Mouse (Mus musculus) thymus, adult 18-20 months (tissue): ENCODE measurements around the gene Xpa.
"Not testable (repeated sequence)": the region's sequence is repeated elsewhere in the genome, so short reads cannot be mapped to it uniquely, and the experiment has no call there.

ENCODE experiments used
- DNase-seq, 2 experiments: peaks; one replicate each; pipeline ENCODE4 v3.0.0; 2022; ENCODE audit warnings: mixed read lengths in 2 of 2

Xpa gene

DNA sequence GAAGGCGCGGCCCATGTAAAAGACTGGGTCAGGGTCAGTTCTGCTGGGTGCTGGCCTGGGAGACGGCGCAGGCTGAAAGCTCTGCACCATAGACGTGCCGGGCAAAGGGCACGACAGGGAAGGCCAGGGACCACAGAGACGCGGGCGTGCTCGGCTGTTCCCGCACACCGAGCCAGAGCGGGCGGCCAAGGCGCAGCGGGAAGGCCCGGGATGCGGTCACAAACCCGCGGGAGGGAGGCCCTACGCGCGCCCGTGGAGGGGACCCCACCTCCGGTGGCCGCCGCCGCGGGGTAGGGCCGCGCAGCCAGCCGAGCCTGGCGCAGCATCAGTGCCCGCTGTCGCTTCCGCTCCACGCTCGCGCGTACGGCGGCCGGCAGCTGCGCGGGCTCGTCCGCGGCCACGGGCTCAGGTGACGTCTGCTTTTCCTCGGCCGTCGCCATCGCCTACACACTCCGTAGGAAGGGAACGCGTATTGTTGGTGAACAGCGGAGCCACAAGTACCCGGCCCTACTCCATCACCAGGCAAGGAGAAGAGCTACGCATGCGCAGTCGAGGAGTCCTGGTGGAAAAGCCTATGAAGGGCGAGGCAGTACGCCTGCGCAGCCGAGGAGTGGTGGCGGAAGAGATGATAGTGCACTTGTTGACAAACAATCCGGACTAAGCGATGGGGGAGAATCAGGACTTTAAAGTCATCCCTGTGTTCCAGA lies at the start of gene Xpa:
Gene Xpa, minus strand, starts transcription at position 531 of the 707 bp plus-strand sequence.
- DNase-seq: peak; percentile 90 to 94

DNA sequence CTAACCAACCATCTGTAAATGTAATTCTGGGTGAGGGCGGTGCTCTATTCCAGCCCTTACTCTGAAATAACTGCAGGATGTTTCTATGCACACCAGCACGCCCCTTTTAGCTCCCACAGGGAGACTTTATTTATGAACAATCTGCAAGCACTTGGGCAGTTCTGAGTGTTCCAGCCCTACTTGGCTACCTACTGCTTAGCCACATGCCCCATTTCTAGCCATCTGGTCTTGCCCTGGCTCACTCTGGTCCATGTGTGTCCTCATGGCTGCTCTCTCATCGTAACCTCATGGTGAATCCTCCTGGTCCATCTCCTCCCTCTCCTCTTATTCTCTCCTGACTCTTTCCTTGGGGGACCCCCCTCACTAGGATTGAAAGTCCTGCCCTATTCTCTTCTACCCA lies 39.8 kb upstream of the Xpa start:
- no peak for DNase-seq

- DNase-seq: no peak
These were observed 38.6 kb upstream of the Xpa start for GRCm38 (mm10) chr4:46234739-46235138.

- no peak for DNase-seq
These were observed 30.9 kb upstream of the Xpa start for GRCm38 (mm10) chr4:46226972-46227535.

GRCm38 (mm10) chr4:46221090-46221489 lies 25.0 kb upstream of the Xpa start:
- no peak for DNase-seq

DNA sequence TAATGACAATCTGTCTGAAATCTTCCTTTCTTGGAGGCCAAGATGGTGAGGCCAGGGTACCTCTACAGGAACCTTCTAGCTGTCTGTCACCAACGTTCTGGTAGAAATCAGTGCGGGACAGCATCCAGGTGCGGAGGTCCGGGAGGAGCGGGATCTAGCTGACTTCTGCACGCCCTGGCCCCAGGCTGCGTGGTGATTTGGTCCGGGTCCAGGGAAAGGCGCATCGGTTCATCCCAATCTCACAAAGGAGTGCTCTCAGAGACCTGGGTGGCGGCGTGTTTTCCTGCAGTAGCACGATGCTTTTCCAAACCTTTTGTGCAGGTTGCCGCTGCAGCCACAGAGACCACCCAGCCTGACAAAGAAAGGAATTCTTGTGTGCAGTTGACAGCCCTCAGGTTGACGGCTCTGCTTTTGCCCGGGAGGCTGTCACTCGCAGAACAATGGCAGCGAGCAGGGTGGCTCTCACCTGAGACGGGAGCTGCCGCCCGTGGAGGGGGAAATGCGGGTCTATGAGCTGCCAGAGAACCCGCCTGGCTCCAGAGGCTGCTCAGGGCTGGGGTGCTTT lies 6.5 kb upstream of the Xpa start:
- no peak for DNase-seq

GRCm38 (mm10) chr4:46201834-46202561 lies 5.9 kb upstream of the Xpa start:
- peak in 1 of 2 experiments; percentile 24 for DNase-seq

DNA sequence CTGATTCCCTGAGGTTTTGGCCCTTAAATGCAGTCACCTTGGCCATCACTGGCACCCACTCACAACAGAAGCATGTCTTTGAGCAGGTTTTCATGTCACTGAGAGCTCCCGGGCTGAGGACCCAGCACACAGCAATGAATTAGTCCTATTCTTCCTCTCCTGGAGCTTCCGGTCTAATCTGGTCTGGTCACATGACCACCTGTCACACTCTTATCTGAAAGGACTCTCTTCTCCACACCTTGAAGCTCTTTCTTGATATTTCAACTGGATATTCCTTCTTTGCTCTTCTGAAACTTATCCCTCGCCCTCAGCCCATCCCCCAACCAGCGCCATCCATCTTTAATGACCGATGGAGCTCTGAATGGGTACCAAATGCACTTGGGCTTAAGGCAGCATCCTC lies 2.0 kb upstream of the Xpa start:
- DNase-seq: no peak

- DNase-seq: no peak
These were observed 402 bp upstream of the Xpa start for GRCm38 (mm10) chr4:46196513-46196912.

GRCm38 (mm10) chr4:46192011-46192410 lies 4.1 kb downstream of the Xpa start:
- DNase-seq: not testable (repeated sequence)

DNA sequence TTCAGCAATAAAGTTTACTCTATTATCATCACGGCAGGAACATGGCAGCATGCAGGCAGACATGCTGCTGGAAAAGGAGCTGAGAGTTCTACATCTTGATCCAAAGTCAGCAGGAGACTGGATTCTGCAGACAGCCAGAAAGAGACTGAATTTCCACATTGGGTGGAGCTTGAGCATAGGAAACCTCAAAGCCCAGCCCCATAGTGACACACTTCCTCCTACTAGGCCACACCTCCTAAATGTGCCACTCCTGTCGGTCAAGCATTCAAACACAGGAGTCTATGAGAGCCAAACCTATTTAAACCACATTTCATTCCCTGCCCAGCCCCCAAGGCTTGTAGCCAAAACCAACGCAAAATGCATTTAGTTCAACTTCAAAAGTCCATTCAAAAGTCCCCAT lies 9.6 kb downstream of the Xpa start:
- DNase-seq: no peak

DNA sequence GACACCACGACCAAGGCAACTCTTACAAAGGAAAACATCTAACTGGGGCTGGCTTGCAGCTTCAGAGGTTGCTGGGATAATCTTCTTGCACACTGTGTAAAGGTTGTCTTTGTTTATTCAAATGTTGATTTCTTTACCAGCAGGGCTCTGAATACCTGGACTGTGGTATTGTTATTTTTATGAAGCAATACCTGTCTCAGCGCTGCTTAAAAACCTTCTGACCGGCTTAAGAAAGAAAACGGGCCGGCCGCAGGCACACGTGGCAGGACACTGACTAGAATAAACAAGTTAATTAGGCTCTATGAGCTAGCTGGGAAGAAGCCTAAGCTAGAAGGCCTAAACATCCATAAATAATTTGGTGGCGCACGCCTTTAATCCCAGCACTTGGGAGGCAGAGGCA lies 10.2 kb downstream of the Xpa start:
- no peak for DNase-seq

- no peak for DNase-seq
These were observed 10.7 kb downstream of the Xpa start for GRCm38 (mm10) chr4:46185423-46185822.

DNA sequence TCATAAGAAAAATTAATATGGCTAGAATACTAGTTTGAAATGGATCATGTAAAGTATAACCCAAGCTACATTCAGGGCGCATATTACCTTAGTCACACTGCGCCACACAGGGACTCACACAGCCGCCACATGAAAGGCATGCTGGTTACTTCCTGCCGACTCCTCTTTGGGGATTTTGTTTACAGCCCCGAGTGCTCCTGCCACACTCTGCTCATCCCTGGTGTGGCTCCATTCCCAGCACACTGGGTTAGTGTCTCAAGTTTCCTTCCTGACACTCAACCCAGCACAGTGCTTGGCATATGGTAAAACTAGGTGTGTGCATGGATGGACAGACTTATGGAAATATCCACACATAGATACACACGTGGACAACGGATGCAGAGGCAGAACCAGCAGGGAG lies 13.9 kb downstream of the Xpa start:
- DNase-seq: no peak

DNA sequence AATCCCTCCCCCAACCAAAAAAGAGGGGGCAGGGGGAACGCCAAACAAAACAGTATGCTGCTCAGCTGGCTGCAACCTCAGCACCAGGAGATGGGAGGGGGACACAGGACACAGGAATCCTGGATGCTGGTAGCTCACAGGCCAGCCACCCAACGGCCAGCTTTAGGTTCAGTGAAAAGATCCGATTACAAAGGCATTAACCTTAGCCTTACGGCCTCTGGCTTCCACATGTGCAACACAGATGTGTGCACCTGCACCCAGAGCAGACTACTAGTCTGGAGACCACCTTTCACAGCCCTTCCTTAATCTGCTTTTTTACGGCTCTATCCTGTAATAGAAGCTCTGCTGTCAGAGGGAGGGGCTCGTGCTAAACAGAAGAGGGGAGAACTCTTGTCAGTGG lies 14.9 kb downstream of the Xpa start:
- no peak for DNase-seq

DNA sequence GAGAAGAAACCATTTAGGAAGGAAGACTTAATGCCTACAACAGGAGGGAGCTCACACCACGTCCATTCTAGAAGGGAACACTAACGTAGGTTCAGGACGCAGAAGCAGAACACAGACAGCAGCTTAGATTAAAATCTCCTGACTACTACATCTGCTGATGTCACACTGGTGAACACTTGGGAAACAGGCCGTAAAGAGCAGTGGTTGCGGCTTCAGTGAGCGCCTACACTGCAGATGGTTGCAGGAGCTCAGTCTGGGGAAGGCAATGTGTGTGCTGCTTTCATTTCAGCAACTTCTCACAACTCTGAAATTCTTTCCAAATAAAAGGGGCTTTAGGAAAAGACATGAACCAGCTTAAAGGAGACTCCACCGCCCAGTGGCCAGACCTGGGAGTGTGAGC lies 18.6 kb downstream of the Xpa start:
- no peak for DNase-seq

DNA sequence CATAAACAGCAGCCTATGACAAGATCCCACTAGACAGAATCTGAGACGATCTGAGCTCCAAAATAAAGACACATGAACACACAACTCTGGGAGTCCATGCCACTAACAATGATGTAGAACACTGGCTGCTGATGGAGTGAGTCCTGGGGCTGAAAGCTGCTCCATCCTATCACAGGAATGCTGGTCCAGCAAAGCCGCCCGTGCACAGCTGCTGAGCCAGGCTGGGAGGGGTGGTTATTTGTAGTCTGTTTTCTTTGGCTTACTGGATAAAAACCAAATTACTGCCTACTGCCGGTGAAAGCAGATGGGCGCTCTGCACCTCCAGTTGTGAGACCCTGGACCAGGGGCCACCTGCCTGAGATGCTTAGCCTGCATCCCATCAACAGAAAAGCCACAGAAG lies 19.1 kb downstream of the Xpa start:
- no peak for DNase-seq

- no peak for DNase-seq
These were observed 19.8 kb downstream of the Xpa start for GRCm38 (mm10) chr4:46176313-46176712.

GRCm38 (mm10) chr4:46171761-46172160 lies 24.4 kb downstream of the Xpa start:
- no peak for DNase-seq

DNA sequence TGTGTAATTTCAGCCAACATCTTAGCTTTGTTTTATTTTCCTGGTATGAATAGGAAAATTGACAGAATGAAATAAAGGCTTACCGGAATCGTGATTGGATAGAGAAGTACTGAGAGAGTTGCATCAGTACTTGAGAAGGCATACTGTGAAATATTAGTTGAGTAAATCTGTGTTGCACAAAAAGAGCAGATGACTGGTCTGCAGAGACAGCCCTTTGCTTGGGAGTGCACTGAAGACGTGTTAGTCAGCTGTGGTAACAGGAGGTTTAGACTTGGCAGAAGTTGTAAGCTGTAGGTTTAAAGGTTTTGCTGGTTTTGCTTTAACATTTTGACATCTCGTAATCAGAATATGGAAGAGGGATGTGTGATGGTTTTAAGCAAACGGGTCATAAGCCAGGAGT lies 30.3 kb downstream of the Xpa start:
- no peak for DNase-seq

DNA sequence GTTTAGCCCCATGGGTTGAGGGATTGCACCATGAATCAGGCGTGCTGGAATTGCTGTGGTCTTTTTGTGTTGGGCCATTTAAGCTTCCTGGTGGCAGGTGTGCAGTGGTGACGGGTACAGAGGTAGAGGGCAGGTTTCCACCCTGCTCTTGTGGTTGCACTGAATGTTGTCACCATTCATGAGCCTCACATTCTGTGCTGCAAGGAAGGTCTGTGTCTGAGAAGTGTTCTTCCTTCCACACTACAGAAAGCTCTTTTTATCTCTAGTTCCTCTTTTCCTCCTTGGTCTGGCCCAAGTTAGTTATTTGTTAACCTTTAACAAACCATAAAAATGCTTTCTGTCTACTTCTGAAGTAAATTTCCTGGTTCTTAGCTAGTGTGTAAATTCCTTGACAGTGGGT lies 32.1 kb downstream of the Xpa start:
- no peak for DNase-seq

DNA sequence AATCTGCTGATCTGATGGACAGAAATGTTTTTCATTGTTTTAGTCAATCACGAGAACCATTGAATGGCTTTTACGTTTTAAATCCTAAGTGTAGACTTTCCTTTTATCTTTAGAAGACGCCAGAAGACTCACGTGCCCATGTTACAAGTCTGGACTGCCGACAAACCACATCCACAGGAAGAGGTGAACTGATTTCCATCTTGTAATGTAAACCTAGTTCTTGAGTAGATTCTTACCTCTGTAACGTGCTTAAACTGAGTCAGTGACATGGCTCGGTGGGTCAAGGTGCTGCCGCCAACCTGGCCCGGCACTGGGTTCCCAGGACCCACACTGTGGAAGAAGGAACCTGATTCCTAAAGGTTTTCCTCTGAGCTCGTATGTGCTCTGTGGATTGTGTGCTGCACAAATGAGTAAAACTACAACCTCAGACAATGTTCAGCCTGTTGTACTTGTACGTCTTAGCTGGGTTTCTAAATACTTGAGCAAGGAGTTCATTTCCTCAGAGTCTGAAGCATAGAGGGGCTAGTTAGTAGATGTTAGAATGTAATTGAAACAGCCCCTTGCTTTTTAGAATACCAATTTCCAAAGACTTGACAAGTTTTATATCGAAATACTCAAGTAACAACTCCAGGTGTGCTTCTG lies 44.1 kb downstream of the Xpa start:
- DNase-seq: no peak

GRCm38 (mm10) chr4:46146881-46147280 lies 49.2 kb downstream of the Xpa start:
- no peak for DNase-seq
